Mouse (Mus musculus) left cerebral cortex, postnatal 36 days (tissue): Measurements from ENCODE around the gene Med24. TPM values are rescaled to one million over a fixed set of nuclear protein-coding genes. Genes with fewer than 3 reads are reported as not detected.
"Not testable (repeated sequence)": the region's sequence is repeated elsewhere in the genome, so short reads cannot be mapped to it uniquely, and the experiment has no call there.

Experiments
- DNase-seq, 2 experiments: peaks; one replicate each; pipeline ENCODE4 v3.0.0; 2021 to 2022; ENCODE audit warnings: low spot score in 2 of 2, mixed read lengths in 1 of 2
- intact Hi-C: fragments of 180-260 bp; cut with DNase I; formaldehyde crosslinking; loops from one replicate; pipeline ENCODE4 v1.15.1; 2025
- total RNA-seq, 2 experiments: library from RNA; stranded (reverse); gene quantifications; 2 replicates each; pipeline ENCODE4 v1.2.3; 2021

The Med24 gene
- total RNA-seq, 2 experiments from 2014 or later: 123 to 133 TPM

DNA sequence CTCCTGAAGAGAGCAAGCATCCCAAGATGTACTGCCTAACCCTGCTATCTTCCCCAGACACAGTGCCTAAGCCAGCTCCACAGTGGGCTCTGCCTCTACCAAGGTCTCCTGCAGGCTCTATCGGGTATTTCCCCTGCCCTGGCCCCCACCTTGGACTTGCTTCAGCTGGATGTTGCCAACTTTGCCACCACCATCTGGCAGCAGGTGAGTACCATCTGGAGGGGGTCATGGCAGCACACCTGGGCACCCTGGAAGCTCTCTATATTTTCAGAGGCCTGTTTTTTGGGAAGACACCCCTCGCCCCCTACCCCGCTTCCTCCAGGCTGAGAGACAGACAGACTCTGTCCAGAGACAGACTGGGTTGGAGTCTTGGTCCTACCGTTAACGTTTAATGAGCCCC is 26.9 kb downstream of the Med24 start:
- DNase-seq: no peak
- intact Hi-C loops: loop anchor here (10.0 kb wide), 1 partner anchor 202 kb away; the partner anchor contains the start of gene Cdc6

DNA sequence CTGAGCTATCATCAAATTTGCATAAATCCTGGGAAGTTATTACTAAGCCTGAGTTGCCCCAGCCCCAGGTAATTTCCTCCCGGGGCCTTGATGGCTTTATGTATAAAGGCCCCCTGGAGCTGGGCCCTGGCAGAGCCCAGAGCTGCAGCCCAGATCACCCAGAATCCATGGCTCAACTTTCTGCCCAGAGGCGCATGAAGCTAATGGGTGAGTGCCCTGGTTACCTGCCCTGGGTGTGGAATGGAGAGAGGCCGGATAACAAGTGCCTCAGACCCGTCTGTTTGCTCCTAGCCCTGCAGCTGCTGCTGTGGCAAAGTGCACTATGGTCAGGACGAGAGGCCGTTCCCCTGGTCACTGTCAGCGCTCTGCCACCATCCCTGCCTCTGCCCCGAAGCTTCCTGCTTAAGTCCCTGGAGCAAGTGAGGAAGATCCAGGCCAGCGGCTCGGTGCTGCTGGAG is 28.0 kb downstream of the Med24 start, which contains the start of gene Csf3:
TSS of gene Csf3 (plus strand) at position 51 of the 458 bp plus-strand sequence.
- intact Hi-C loops: loop anchor here (2.0 to 10.0 kb wide), 2 partner anchors 86 to 204 kb away; partner anchors contain the start of gene Cdc6

DNA sequence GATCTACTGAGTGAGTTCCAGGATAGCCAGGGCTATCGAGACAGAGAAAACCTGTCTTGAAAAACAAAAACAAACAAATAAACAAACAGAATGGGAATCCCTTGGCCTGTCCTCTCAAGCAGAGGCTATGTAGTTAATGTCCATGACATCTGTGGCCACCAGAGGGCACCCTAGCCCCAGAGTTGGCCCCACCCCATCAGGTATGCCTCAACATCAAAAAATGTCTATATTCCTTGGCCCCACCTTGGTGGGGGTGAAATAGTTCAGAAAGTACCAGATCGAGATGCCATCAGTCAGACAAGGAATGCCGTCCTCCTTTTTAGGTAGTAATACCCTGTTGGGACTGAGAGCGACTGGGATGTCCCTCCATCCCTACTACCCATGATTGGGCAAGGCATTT is 29.3 kb downstream of the Med24 start:
- intact Hi-C loops: loop anchor here (2.0 to 10.0 kb wide), 3 partner anchors 87 to 205 kb away; partner anchors contain the start of gene Cdc6
- peak; percentile 68 to 74 for DNase-seq

More for the DNA sequence above, 28.0 kb downstream of the Med24 start, which contains the start of gene Csf3:
- DNase-seq: no peak

DNA sequence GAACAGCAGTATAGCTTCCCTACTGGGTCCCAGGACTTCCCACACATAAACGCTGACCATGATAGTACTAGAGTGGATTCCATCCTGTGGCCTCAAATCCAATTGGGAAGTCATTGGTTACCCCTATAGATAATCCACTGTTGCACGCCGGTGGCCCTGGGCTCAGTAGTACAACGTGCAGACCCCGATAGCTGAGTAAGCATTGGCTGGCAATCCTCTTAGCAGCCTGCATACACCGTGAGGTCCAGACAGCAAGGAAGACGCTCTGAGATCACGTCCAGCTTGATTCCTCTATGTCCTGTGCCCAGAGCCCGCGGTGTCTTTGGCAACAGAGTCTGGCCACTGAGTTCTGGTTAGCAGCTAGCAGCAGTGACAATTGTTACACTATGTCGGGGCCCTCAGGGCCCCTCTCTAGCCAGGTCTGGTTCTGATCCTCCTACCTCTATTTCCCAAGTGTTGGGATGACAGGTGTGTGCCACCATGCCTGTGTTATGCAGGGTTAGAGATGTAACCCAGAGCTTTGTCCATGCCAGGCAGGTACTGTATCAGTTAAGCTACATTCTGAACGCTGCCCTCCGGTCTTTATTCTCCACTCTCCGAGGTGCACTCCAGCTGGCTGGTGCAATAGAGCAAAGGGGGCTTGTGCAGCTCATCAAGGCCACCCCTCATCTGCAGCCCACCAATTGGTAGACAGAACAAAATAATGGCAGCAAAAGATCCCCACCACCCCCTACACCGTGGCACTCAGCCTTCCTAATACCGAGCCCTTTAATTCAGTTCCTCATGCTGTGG is 30.2 kb downstream of the Med24 start:
- no peak for DNase-seq
- intact Hi-C loops: loop anchor here (5.0 kb wide), 1 partner anchor 128 kb away; no protein-coding TSS in a partner anchor

DNA sequence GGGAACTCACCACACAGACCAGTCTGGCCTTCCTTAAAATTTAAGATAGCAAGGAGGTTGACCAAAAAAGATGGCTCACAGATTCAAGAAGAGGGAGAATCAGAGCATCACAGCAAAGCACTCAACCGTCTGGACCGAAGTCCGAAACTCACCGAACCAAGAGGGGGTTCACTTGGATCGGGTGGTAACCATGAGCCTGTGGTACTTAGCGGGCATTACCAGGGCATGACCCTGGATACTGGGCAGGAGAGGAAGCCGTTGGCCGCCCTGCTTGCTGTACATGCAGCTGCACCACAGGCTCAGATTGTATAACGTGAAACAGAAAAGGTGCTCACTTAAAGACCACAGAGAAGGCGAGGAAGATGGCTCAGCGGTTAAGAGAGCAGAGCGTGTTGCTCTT is 32.0 kb downstream of the Med24 start:
- intact Hi-C loops: loop anchor here (5.0 kb wide), 1 partner anchor 130 kb away; no protein-coding TSS in a partner anchor
- no peak for DNase-seq

DNA sequence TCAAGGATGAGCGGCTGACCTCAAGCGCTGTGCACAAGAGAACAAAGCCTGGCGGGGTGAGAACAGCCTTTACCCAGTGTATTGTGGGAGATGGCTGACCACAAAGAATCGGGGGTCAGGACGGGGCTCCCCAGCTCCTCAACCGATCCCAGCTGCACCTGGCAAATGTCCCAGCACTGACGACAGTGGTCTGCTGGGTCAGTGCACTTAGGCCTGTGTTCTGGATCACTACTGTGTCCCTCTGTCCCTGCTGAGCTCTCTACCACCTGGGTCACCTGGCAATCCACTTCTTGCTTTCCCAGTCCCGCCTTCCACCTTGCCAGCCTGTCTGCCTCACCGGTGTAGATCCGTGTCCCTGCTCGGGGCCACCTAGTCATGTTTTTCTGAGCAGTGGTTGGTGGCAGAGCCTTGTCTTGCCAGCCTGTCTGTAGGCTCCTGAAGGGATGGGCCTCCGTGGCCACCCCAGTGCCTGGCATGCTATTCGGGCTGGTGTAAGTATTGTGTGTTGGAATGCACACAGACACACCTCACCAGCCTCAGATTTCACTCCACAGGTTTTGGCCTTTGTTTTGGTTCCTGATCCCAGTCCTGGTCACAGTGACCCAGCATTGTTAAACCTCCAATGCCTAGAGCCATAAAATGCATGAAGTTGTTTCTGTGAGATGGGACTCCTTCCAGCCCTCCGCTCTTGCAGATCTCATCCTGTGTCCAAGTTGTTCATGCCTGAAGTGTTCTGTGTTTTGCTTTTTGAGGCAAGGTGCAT is 32.6 kb downstream of the Med24 start:
- intact Hi-C loops: loop anchor here (5.0 kb wide), 1 partner anchor 131 kb away; no protein-coding TSS in a partner anchor
- DNase-seq: no peak

DNA sequence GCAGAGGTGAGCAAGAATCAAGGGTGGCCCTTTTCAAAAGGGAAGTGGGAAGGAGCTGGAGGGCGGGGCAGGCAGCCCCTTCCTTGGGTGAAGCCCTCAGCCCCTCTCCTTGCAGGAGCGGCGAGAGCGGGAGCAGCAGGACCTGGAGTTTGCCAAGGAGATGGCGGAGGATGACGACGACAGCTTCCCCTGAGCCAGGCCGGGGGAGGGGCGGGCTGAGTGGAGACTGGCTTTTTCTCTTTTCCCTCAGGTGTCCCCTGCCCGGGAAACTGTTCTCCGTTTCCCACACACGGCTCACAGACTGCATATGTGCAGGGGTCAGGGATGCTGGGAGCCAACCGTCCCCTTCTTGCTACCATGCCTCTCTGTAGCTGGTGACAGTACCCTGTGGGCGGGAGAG is 33.8 kb downstream of the Med24 start:
- intact Hi-C loops: loop anchor here (5.0 kb wide), 1 partner anchor 132 kb away; no protein-coding TSS in a partner anchor
- DNase-seq: no peak

DNA sequence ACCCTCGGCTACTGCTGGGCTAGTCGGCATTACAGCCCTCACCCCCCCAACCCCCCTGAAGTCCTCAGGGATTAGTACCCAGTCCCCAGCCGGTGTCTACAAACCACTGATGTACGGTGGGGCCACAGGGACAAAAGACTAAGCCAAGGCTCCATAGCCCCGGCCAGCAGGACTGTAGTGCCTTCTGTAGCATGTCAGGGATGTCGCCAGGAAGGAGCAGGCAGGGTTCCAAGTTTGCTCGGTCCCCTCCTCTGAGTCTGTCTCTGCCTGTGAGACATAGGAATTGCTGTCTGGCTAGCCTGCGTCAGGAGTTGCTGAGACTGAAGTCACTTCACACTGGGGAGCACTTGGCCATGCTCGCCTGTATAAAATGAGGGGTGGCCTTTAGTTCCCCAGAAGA is 34.9 kb downstream of the Med24 start:
- intact Hi-C loops: no loop called here
- DNase-seq: no peak

DNA sequence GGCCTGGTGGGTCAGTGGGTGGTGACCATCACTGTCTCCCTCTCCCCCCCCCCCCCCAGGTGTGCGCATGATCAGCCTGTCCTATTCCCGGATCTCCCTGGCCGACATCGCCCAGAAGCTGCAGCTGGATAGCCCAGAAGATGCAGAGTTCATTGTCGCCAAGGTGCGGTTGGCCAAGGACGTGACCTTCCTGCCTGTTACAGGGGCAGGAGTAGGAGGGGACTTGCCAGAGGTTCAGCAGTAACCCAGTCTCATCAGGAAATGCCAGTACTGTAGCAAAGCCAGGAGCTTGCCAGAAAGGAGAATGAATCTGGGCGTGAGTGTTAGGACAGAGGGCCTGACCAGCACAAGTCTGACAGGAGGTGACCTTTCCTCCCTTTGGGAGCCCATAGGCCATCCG is 35.5 kb downstream of the Med24 start:
- intact Hi-C loops: no loop called here

DNA sequence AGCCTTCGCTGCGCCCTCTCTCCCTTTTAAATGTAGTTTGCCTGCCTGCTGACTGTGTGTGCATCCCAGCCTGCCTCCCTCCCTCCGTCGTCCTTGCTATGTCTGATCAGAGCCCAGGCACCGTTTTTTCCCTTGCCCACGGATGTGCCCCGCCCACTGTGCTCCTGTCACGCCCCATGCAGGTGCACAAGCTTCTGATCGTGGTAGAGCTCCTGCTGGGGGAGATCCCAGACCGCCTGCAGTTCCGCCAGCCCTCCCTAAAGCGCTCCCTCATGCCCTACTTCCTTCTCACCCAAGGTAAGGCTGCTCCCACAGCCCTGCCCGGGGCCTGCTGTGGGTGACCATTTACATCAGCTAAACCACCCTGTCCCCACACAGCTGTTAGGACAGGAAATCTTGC is 36.0 kb downstream of the Med24 start:
- intact Hi-C loops: no loop called here
- DNase-seq: no peak

More for the DNA sequence above, 35.5 kb downstream of the Med24 start:
- no peak for DNase-seq

DNA sequence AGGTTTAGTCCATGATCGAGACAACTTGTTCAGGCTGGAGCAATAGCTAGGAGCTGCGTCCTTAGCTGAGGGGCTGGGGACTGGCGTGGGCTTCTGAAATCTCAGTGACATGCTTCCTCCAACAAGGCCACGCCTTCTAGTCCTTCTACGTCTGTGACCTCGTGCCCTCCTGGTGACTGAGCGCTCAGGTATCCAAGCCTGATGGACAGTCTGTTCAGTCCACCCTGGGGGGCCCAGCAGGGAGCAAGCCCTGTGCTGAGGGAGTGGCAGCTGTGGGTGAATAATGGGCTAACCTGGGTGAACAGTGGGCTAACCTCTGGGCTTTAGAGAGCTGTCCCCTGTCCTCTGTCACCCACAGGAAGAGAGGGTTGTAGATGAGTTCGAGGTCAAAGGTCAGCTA is 41.2 kb downstream of the Med24 start:
- no peak for DNase-seq
- intact Hi-C loops: no loop called here

DNA sequence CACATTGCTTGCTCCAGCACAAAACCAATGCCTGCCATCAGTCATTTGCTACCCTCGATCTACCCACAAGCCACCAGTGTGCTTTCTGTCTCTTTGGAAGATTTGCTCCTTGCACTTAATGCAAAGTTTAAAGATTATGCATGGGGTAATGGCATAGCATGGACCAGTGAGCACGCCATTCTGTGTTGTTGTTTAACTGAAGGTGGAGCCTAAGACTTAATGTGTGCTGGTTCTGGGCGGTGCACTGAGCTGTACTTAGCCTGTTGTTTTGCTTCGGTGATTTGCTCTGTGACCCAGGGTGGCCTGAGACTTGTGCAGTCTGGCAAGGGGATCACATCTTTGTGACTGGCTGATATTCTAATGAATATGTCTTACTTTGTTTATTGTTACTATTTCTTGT is 42.3 kb downstream of the Med24 start:
- intact Hi-C loops: no loop called here
- DNase-seq: no peak

DNA sequence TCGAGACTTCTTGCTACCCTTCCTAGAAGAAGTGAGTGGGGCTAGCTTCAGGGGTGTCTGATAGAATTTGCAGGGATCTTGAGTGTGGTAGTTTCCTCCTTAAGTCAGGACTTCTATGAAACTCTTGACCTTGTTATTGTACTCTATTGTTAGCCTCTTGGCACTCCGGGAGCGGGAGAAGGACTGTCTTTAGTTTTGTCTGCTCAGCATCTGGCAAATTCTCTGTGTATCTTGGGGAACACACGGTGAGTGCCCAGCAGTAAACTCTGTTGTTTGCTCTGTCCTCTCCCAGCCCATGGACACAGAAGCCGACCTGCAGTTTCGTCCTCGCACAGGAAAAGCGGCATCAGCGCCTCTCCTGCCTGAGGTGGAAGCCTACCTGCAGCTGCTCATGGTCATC is 43.6 kb downstream of the Med24 start:
- no peak for DNase-seq
- intact Hi-C loops: no loop called here

DNA sequence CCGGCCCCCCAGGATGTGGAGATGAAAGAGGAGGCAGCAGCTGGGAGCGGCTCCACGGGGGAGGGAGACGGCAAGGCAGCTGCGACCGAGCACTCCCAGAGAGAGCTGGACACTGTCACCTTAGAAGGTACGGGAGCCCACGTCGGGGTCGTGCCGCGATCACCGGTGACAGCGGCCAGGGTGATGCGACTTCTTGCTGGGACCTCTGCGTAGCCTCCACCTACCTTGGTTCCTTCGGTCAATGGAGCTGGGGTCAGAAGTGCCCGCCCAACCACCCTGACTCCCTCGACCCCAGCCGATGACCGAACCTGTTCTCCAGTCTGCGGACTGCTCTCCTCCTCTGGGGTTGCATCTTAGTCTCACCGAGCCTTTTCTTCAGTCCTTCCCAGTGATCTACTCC is 46.4 kb downstream of the Med24 start:
- DNase-seq: no peak
- intact Hi-C loops: no loop called here

DNA sequence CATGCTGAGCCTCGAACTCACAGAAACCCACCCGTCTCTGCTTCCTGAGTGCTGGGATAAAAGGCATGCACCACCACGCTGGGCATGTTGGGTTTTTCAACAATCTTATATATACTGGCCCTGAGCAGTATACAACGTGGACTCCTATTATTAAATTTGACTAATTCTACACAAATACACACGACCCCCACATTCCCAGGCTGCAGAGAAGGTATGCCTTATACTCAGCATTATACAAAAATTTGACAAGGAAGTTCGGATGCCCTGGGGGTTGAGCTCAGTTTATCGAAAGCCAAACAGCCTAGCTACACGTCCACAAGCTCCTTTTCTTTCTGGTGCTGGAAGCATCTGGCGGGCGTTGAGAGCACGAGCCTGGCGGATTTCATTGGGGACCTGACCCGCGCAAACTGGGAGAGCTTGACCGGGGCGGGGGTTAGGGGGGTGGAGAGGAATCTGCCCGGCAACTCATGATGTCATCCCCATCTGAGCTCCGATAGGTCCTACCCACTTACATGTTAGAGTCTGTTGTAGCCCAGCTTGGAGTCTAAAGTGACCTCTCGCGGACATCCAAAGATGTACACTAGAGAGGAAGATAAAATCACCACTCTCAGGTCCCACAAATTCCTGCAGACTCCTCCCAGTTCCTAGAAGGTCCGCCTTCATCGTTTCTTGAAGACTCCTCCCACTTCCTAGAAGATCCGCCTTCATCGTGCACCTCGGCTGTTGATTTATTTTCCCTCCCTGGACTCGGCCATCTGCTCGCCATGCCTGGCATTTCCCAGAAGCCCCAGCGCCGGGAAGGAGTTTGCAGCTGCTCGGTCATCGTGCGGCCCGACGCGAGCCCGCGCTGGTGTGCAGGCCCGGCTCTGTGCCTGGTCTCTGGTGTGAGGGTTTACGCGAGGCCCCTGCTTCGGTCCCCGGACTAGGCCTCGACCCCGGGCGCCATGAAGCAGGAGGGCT is 47.2 kb downstream of the Med24 start, which contains the start of gene Psmd3:
TSS of gene Psmd3 (plus strand) at position 769 of the 960 bp plus-strand sequence.
- DNase-seq: peak; percentile 98 to 99
- intact Hi-C loops: no loop called here

DNA sequence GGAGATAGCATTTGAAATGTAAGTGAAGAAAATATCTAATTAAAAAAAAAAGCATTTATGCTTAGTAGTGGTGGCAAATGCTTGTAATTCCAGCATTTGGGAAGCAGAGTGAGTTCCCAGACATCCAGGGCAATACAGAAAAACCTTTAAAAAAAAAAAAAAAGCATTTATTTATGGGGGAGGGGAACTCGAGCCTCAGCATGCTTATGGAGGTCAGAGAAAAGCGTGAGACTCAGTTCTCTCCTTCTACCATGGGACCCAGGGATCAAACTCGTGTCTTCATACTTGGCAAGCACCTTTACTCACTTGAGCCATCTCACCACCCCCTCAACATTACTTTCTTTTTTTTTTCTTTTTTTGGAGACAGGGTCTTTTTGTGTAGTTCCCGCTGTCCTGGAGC is 48.0 kb downstream of the Med24 start:
- intact Hi-C loops: no loop called here
- no peak for DNase-seq

DNA sequence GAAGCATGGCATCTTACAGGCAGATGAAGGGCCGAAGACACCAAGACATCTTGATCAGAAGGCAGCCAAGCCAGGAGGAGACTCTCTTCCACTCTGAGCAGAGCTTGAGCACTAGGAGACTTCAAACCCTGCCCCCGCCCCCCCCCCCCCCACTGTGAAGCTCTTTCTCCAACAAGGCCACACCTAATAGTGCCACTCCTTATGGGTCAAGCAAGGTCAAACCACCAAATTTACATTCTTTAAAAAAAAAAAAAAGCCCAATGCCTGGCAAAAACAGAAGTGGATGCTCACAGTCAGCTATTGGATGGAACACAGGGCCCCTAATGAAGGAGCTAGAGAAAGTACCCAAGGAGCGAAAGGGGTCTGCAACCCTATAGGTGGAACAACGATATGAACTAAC is 48.6 kb downstream of the Med24 start:
- intact Hi-C loops, DNase-seq: not testable (repeated sequence)

DNA sequence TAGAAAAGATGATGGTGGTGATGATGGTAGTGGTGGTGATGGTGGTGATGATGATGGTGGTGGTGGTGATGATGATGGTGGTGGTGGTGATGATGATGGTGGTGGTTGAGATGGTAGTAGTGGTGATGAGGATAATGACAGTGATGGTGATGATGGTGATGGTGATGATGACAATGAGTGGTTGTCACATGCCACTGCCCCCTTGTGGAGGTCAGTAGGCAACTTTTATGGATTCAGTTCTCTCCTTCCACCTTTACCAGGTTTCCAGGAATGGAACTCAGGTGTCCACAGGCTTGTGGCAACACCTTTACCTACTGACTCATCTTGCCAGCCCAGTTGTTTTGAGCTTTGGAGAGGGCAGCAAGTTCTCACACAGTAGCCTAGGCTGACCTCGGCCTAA is 49.2 kb downstream of the Med24 start:
- no peak for DNase-seq
- intact Hi-C loops: no loop called here

DNA sequence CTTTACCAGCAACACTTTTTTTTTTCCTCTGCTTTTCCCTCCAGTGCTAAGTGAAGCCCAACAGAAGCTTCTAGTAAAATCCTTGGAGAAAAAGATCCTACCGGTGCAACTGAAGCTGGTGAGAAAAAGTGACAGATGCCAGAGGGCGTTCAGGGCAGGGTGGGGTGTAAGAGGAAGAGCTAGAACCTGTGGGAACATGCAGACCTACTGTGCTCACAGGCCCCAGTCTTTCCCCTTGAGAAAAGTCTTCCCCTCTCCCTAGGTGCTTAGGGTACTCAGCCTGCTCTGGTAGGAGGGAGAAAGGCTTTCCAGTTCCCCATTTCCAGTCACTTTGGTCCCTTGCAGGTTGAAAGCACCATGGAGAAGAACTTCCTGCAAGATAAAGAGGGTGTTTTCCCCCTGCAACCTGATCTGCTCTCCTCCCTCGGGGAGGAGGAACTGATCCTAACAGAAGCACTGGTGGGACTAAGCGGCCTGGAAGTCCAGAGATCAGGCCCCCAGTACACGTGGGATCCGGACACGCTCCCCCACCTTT is 53.3 kb downstream of the Med24 start:
- DNase-seq: no peak
- intact Hi-C loops: no loop called here
